Mouse (Mus musculus) kidney, postnatal 0 days (tissue): ENCODE results near the gene Mrpl17. TPM values are rescaled to one million over a fixed set of nuclear protein-coding genes. Genes with fewer than 3 reads are reported as not detected.
"Not testable (repeated sequence)": the region's sequence is repeated elsewhere in the genome, so short reads cannot be mapped to it uniquely, and the experiment has no call there.

Source experiments
- ATAC-seq: fragments of 200-750 bp; cut with Nextera tagmentation; replicated peaks from 2 replicates; pipeline ENCODE4 v1.8.0; 2017; ENCODE audit warnings: low read depth, moderate number of reproducible peaks, moderate TSS enrichment, moderate library complexity; ENCODE audit not compliant: low FRiP score
- DNase-seq: peaks from one replicate; pipeline ENCODE4 v3.0.0-alpha.2; 2016; ENCODE audit warnings: low spot score
- H3K27ac ChIP-seq: fragments of 300-500 bp; sonication (generic); 2 replicates; pipeline ENCODE4 v1.5.1; 2014; ENCODE audit warnings: mild to moderate bottlenecking
- H3K27me3 ChIP-seq: fragments of 300-500 bp; sonication (generic); 2 replicates; pipeline ENCODE4 v1.6.1; 2014; ENCODE audit warnings: low read length, mixed read lengths; ENCODE audit not compliant: insufficient read depth
- H3K36me3 ChIP-seq: fragments of 300-500 bp; sonication (generic); 2 replicates; pipeline ENCODE4 v1.6.1; 2014; ENCODE audit warnings: low read length, mixed read lengths; ENCODE audit not compliant: insufficient read depth
- H3K4me1 ChIP-seq: fragments of 300-500 bp; sonication (generic); replicated peaks from 2 replicates; pipeline ENCODE4 v1.6.1; 2014; ENCODE audit warnings: antibody characterized with exemption, low read length, mixed read lengths; ENCODE audit not compliant: insufficient read depth
- H3K4me2 ChIP-seq: fragments of 300-500 bp; sonication (generic); 2 replicates; pipeline ENCODE4 v1.6.1; 2014; ENCODE audit warnings: mild to moderate bottlenecking, low read length, moderate library complexity, mixed read lengths
- H3K4me3 ChIP-seq: fragments of 300-500 bp; sonication (generic); replicated peaks from 2 replicates; pipeline ENCODE4 v1.5.1; 2014; ENCODE audit warnings: low read depth, low read length
- H3K9ac ChIP-seq: fragments of 300-500 bp; sonication (generic); 2 replicates; pipeline ENCODE4 v1.6.1; 2014; ENCODE audit warnings: low read depth, low read length
- H3K9me3 ChIP-seq: fragments of 300-500 bp; sonication (generic); replicated peaks from 2 replicates; pipeline ENCODE4 v1.6.1; 2016; ENCODE audit warnings: low read length, inconsistent platforms, mixed read lengths
- CTCF ChIP-seq: IDR thresholded peaks from 2 replicates; pipeline ENCODE4 v1.5.1; 2016; ENCODE audit warnings: antibody characterized with exemption, low read depth, mild to moderate bottlenecking, moderate library complexity
- WGBS: fragments of 180-500 bp; shearing (Covaris S2); extraction: QIAGEN DNeasy Blood & Tissue Kit; methylation state at CpG from one replicate; pipeline ENCODE4 v1.1.7; 2014; 5-methylcytosine and 5-hydroxymethylcytosine counted together
- polyA plus RNA-seq: library from polyadenylated mRNA; unstranded; fragments of >200 nt; fragmentation: Nextera tagmentation; extraction: Ambion mirVana; gene quantifications from 2 replicates; pipeline ENCODE4 v1.2.1, GENCODE M21; 2015

Gene Mrpl17
- 415 and 457 TPM in 2 replicates for polyA plus RNA-seq

- peaks cover 10% of the 10 kb centered on the region; the same call in 1 of the 2 replicates for H3K4me1 ChIP-seq
- H3K27me3 ChIP-seq, result no peaks in the 10 kb centered on the region
- H3K9ac ChIP-seq, result peak within 1 kb of the TSS; percentile 85
- H3K27ac ChIP-seq, result peak within 1 kb of the TSS; percentile 87
- peak within 1 kb of the TSS; percentile 69 for H3K4me3 ChIP-seq
- peak; percentile 100 for DNase-seq
- H3K9me3 ChIP-seq, result no peaks in the 10 kb centered on the region
- 0% methylated on average over 48 of the region's 52 CpGs for WGBS
- H3K36me3 ChIP-seq, result peaks cover 13% of the 10 kb centered on the region; the same call in 1 of the 2 replicates
- TF ChIP-seq CTCF, result peak; percentile 97
- H3K4me2 ChIP-seq, result peak within 1 kb of the TSS; percentile 80
- ATAC-seq, result peak; percentile 99
Observed at GRCm38 (mm10) chr7:105810877-105811489, at the start of gene Mrpl17. TSS of gene Mrpl17 (minus strand) at chr7:105811099.

GRCm38 (mm10) chr7:105855718-105856560, 45.0 kb upstream of the Mrpl17 start:
- not testable (repeated sequence) for H3K36me3 ChIP-seq, H3K27me3 ChIP-seq, DNase-seq, H3K4me1 ChIP-seq, H3K27ac ChIP-seq, H3K4me2 ChIP-seq, H3K9me3 ChIP-seq, ATAC-seq, H3K4me3 ChIP-seq, H3K9ac ChIP-seq
- no CpG with 5 or more reads among the region's 2 CpGs for WGBS

- Histone ChIP-seq H3K4me3 (no peak overlapping the region), H3K27ac (no peak overlapping the region), H3K36me3 (no peaks in the 10 kb centered on the region), H3K4me1 (no peaks in the 10 kb centered on the region), H3K9me3 (no peaks in the 10 kb centered on the region), H3K9ac (no peak overlapping the region), H3K4me2 (no peak overlapping the region), H3K27me3 (no peaks in the 10 kb centered on the region)
- DNase-seq (no peak), ATAC-seq (no peak)
- TF ChIP-seq CTCF, result no peak
- 79% methylated on average over 7 of the region's 7 CpGs for WGBS
Observed at GRCm38 (mm10) chr7:105824281-105824680, 13.4 kb upstream of the Mrpl17 start.

GRCm38 (mm10) chr7:105818483-105818882, 7.6 kb upstream of the Mrpl17 start:
- no peaks in the 10 kb centered on the region for H3K27me3 ChIP-seq
- no peak for ATAC-seq
- DNase-seq, result peak; percentile 73
- no peaks in the 10 kb centered on the region for H3K4me1 ChIP-seq
- no peaks in the 10 kb centered on the region for H3K36me3 ChIP-seq
- 0% methylated on average over 1 of the region's 1 CpGs for WGBS
- no peaks in the 10 kb centered on the region for H3K9me3 ChIP-seq
- H3K4me2 ChIP-seq, result no peak overlapping the region
- no peak overlapping the region for H3K9ac ChIP-seq
- no peak overlapping the region for H3K27ac ChIP-seq
- peak; percentile 84 for TF ChIP-seq CTCF
- H3K4me3 ChIP-seq, result no peak overlapping the region

- H3K9me3 ChIP-seq, result no peaks in the 10 kb centered on the region
- no peak for ATAC-seq
- no peak overlapping the region for H3K4me3 ChIP-seq
- no peaks in the 10 kb centered on the region for H3K36me3 ChIP-seq
- H3K4me2 ChIP-seq, result no peak overlapping the region
- TF ChIP-seq CTCF, result peak; percentile 58
- H3K27me3 ChIP-seq, result no peaks in the 10 kb centered on the region
- no peak overlapping the region for H3K9ac ChIP-seq
- H3K4me1 ChIP-seq, result no peaks in the 10 kb centered on the region
- H3K27ac ChIP-seq, result no peak overlapping the region
- DNase-seq, result peak; percentile 74
Observed at GRCm38 (mm10) chr7:105816736-105817135, 5.8 kb upstream of the Mrpl17 start.

GRCm38 (mm10) chr7:105813326-105813725, 2.4 kb upstream of the Mrpl17 start:
- Histone ChIP-seq H3K9me3 (no peaks in the 10 kb centered on the region), H3K36me3 (peaks cover 8% of the 10 kb centered on the region; the same call in 1 of the 2 replicates), H3K4me1 (peaks cover 10% of the 10 kb centered on the region; the same call in 1 of the 2 replicates), H3K27ac (no peak overlapping the region), H3K4me2 (no peak overlapping the region), H3K4me3 (no peak overlapping the region), H3K9ac (no peak overlapping the region), H3K27me3 (no peaks in the 10 kb centered on the region)
- WGBS, result 86% methylated on average over 3 of the region's 3 CpGs
- ATAC-seq (no peak), DNase-seq (no peak)
- no peak for TF ChIP-seq CTCF
